Mouse (Mus musculus) adipocyte (in vitro differentiated cells): Measurements from ENCODE around the gene Mdm2.

Source experiments
- DNase-seq: peaks from one replicate; pipeline ENCODE4 v3.0.0-alpha.2; 2016; ENCODE audit warnings: low spot score

Gene Mdm2

DNA sequence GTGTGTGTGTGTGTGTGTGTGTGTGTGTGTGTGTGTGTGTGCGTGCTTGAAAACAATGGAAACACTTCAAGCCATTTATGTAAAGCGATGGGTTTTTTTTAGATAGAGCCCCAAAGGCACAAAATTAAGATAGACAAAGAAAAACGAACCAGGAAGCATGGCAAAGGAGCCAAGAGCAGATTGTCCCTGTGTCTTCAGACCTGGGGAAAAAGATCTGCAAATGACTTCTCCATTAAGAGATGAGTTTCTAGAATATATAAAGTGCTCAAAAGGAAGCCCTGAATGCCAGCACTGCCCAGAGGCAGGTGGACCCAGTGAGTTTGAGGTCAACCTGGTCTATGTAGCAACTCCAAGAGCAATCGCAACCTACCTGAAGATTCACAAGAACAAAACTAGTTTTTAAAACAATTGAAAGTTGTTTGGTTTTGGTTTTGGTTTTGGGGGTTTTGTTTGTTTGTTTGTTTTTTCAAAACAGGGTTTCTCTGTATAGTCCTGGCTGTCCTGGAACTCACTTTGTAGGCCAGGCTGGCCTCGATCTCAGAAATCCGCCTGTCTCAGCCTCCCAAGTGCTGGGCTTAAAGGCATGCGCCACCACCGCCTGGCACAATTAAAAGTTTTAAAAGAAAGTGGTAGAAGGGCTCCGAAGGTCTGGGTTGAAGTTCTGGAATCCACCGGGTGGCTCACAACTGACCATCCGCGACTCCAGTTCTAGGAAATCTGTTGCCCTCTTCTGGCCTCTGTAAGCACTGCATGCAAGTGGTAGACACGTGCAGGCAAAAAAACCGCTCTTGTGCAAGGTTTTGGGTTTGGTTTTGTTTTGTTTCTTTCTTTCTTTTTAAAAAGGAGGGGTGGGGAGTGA, 28.3 kb downstream of the Mdm2 start:
- peak; percentile 96 for DNase-seq

DNA sequence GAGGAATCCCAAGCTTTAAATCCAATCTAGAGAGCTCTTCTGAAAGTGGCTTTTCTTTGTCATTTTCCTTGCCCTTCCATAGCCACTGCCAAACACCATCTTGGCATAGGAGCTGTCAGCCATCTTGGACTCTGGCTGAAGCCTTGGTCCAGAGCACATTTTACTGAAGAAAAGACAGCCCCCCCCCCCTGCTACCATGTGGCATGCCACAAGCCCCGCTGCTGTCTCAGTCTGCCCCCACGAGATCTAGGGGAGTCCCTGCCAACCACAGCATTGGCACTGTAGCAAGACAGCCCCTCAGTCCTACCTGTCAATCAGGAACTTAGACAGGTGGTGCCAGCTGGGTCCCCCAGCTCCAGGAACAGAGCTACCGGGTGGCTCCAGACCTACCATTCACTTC, 29.0 kb downstream of the Mdm2 start:
- peak; percentile 95 for DNase-seq

DNA sequence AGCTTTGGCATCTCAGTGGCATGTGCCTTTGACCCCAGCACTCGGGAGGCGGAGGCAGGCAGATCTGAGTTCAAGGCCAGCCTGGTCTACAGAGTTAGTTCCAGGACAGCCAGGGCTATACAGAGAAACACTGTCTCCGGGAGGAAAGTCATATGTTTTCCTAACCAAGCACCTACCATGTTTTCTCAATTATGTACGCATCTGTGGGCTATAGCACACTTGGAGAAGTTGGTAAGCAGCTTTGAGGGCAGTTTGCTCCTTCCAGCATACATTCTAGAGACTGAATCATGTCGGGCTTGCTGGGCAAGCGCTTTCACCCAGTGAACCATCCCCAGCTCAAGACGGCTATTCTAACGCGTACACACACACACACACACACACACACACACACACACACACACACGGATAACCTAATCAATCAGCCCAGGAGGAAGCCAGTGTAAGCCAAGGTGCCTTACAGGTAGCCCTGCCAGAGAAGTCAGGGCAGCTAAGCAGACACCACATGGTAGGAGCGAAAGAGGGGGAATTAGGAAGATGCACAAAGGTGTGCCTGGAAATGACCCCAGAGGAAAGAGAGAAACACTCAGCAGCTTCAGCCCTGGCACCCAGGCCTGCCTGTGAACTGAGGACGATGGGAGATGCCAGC, 29.6 kb downstream of the Mdm2 start:
- peak; percentile 96 for DNase-seq

DNA sequence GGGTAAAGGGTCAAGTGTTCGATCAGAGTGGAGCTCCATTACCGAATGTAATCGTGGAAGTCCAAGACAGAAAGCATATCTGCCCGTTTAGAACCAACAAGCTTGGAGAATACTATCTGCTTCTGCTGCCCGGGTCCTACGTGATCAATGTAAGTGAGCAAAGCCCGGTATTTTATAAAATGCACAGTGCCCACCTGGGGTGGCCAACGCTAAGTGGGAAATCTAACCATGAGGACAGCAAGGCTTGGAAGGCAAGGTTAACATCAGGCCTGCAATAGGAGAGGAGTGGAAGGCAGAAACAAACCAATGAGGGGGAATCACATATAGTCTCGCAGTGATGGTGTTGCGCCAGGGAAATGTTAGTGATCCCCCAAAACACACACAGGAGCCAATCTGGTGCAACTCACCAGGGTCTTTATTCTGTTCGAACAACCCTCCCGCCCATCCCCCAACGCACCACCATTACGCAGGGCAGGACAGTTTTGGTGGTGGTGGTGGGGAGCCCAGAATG, 30.5 kb downstream of the Mdm2 start:
- peak; percentile 95 for DNase-seq

DNA sequence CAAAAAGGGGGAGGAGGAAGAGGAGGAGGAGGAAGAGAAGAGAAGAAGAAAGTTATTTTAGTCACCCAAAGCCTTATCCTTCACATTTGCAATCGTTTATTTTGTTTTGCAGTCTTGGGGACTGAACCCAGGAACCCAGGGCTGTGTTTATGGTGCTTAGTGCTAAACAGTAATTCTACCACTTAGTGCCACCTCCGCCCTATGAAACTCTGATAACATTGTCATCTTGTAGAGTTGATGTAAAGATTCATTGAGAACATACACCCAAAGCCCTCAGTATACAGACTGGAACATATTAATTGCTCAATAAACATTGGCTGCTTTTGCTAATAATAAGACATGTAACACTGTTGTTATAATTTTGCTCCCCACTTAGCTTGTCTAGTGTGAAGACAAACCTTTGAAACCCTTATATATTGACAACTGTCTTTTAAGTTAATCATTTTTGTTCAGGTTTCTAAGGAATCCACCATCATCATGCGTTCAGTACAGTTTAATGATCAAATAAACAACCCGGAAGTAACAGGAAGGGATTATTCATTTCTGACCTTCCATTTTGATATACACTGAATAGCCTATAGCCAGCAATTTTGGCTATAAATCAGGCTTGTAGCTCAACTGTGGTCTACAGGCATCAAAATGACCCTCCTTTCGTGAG, 31.4 kb downstream of the Mdm2 start:
- peak; percentile 96 for DNase-seq

DNA sequence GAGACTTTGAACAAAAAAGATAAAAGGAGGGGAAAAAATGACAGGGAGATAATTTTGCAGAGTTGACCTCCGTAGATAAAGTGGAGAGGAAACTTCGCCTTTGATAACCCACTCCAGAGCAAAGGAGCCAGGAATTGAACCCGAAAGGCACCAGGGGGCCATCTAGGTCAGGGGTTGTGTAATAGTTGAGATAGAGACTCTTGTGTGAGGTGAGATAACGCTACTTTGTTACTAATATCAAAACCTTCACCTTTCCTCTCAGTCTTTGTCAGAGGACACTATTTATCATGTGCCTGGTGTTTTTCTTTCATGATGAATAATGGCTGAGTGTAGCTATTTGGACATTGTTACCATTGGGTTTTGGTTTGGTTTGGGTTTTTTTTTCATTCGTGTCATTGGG, 32.2 kb downstream of the Mdm2 start:
- DNase-seq = no peak

DNA sequence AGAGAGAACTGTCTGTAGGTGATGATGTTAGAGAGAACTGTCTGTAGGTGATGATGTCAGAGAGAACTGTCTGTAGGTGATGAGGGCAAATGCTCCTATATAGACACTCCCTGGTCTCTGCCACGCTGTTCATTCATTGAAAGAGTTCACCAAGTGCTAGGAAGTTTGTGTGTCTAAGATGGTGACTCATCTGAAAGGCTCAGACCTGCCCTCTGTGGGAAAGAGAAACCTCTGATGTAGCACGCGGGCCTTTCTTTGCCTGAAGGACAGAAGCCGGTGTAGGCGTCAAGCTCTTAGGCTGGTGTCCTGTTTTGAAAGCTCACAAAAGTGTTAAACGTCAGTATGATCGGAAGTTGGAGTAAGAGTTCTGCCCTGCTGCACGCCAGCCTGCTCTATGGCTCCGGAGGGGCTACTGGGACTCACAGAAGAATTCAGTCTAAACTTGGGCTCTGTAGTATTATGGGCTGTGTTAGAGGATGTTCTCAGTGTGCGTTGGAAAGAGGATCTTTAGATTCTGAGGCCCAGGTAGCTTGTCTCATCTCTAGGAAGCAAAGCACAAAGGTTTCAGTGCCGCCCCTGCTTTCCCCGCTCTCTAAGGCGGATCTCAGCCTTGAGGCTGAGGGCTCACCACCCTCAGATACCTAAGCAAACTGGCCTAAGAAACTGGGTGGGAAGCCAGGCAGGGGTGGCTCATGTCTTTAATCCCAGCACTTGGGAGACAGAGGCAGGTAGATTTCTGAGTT, 32.9 kb downstream of the Mdm2 start:
- DNase-seq = peak; percentile 96

DNA sequence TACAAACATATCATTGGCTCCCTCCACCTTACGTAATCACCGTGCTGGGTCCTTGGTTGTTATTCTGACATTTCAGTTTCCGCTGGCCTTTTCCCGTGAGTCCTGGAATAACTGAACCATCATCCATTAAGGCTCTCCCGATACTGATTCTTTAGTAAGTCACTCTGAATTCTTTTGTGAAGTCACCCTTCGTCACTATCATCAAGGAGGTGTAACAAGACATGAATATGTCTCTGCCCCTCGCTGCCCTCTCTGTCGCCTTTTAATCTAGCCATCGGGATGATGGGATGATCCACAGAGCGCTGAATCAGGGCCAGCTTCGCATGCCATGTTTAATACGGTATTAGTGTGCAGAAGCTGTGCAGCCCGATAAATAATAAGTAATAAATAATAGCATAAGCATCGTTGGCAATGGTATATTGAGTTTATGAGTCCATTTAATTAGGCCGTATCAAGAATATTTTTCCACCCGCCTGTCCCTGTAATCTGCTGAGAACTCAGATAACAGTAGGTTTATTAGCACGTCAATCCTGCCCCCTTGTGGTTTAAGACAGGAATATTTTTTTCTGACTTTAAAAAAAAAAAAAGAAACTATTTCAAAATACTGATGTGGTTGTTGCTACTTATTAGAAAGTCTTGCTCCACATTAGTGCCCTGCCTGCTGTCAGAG, 33.8 kb downstream of the Mdm2 start:
- no peak for DNase-seq

DNA sequence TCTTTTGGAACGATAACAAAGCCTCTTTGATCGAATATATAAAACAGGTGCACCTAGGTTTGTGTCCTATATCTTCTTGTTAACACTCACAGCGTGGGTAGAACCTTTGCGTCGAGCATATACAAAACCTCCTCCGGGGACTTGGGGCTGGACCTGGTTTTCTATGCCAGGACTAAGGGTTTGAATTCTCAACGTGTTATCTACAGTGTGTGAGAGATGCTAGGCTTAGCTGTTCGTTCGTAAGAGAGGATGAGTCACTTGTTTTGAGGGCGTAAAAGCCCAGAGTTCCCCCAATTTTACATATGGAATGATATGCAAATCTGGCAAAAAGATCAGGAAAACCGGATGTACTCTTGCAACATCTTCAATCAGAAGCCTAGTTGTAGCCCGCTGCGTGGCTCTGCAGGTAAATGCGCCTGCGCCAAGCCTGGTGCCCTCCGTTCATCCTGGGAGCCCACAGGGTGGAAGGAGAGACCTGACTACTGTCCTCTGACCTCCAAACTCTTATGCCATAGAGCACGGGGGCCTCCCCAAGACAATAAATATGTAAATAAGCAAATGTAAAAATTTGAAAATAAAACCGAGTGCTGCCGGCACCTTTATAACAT, 34.4 kb downstream of the Mdm2 start:
- DNase-seq = peak; percentile 96

DNA sequence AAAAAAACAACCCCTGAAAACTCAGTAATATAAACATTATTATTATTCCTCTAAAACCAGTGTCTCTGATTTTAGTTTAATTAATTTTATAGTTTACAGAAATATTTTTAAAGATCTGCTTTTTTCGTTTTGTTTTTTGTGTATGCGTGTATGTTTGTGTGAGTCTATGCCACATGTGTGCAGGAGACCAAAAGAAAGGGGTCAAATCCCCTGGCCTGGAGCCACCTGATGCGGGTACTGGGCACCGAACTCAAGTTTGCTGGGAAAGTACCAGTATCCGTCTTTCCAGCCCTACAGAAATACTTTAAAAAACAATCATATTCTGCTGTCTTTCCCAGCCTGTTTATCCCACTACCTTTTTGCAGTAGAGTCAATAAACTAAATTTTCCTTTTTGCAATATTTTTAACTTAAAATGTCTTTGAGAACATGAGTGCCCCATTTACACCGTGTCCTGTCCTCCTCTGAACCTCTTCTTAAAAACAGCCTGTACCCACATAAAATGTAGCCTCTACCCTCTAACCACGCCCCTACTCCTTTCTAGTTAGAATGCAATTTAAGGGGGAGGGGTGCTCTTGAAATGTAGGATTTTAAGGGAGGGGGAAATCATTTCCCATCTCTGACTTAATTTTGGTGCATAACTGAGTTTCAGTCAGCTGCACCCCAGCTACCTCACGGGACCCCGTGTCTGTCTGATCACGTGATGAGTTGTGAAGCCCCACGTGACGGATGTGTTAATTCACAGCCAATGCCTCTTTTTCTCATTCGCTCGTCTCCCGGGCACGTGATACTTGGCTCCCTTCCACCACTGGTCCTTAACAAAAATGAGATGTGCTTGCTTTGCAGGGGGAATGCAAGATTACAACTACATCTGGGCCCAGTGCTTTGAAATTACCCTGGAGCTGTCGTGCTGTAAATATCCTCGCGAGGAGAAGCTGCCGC, 35.2 kb downstream of the Mdm2 start:
- DNase-seq = peak; percentile 96

DNA sequence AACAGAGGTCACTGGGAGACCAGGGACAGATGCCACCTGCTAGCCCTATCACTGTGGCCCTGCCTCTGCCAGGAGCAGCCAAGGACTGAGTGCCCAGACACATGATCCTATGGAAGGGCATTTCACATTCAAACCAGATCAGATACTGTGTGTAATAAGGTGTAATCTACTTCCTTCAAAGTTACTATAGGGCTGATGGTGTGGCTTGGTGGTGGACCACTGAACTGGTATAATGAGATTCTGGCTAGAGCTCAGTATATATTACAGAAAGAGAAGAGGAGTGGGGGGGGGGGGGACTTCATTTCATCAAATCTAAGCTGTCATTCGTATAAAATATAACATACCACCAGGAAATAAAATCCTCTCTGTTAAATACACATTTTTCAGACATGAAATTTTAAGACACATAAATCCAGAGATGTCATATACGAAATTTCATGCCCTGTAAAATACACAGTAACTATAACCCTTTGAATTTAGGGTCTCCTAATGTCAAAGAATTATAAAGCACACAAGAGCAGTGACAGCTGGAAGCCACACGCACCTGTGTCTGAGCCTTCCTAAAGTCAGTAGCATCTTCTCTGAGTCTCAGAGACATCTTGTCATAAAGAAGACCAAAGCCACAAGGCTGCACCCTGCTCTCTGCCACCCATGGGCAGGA, 36.1 kb downstream of the Mdm2 start:
- DNase-seq = peak; percentile 96

DNA sequence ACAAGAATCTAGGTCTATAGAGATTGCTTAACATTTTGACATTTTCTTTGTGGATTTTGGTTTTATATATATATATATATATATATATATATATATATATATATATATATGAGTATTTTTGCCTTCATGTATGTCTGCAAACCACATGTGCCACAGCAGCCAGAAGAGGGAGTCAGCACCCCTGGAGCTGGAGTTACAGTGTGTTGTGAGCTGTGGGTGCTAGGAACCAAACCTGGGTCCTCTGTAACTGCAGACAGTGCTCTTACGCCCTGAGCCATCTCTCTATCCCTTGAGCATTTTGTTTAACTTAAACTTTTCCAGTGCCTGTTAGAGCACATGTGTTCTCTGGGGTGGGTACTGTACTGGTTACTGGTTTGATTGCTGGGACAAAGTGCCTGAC, 36.6 kb downstream of the Mdm2 start:
- DNase-seq = peak; percentile 96

DNA sequence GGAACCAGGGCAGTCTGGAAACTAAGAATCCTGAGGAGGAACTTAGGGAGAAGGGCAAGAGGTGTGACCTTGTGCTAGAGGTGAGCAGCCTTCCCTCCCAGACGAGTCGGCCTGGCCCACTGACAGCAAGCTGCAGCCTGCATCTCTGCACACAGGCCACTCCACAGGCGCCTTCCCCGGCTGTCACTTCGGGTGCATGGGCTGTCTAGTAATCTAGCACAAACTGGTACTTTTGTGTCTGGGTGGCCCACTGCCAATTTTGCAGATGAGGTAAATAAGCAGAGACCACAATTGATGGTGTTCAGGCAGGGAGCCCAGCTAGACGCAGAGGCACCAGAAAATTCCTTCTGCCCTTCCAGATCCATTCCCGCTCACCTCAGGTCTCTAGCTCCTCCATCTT, 37.9 kb downstream of the Mdm2 start:
- DNase-seq = no peak

DNA sequence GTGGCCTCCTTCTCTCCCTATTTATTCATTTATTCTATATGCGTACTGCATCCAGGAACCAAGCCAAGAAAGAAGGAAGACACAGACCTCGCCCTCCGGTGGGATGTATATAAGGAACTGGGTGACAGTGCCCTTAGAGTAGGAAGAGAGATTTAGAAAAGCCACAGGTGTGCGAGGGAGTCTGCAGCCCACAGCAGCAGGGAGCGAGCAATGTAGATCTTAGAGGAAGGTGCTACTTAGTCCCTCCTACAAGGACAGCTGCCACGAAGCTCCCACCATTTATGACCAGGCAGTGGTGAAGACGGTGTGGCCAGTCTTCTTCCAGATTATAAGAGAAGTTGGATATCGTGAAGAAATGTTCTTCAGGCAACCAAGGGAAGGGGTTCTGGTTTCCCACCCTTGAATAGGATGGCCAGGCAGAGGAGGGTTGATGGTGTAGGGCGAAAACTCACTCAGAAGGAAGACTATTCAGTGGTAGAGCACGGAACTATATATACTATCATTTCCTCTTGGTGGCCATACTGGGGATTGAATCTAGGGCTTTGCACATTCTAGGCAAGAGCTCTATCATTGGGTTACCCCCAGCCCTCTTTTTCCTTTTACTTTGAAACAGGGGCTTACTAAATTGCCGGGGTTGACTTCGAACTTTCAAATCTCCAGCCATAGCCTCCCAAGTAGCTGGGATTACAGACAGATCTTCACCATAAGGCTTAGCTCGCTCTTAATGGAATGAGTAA, 38.5 kb downstream of the Mdm2 start:
- peak; percentile 96 for DNase-seq

DNA sequence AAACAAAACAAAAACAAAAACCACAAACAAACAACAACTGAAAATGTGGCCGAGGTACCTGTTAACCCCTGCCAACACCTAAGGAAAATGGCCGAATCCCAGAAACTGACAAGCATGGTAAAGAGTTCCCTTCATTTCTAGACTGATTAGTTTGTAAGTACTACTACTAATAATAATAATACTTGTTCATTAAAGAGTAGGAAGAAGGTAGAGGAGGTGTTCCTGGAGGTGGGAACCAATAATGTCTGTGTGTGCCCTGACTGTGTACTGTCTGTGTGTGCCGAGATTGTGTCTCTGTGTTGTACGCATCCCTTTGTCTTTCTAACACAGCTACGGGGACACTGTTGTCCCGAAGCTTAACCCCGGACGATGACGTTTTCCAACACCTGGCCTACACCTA, 39.3 kb downstream of the Mdm2 start:
- DNase-seq = no peak

DNA sequence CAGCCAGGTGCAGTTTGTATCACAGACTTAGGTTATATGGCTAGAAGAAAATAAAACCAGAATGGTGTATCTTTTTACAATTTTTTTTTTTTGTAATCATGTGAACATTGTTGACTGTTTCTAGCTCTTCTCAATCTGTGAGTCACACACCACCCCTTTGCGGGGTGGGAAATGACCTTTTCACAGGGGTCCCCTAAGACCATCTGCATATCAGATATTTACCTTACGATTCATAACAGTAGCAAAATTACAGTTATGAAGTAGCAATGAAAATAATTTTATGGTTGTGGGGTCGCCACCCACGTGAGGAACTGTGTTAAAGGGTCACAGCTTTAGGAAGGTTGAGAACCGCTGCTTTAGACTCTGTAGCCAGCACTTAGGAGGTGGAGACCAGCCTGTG, 39.8 kb downstream of the Mdm2 start:
- DNase-seq = no peak

DNA sequence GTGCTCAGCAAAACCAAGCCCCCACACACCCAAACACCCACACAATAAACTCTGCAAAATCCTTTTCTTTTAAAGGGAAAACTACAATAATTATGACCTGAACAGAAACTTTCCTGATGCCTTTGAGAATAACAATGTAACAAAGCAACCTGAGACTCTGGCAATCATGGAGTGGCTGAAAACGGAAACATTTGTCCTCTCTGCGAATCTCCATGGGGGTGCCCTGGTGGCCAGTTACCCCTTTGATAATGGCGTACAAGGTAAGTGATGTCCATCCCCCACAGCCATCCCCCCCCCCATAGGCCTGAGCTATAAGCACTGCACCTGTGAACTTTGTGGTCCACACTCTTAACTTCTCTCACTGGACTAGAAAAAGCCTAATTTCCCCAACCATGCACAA, 40.5 kb downstream of the Mdm2 start:
- DNase-seq = no peak

DNA sequence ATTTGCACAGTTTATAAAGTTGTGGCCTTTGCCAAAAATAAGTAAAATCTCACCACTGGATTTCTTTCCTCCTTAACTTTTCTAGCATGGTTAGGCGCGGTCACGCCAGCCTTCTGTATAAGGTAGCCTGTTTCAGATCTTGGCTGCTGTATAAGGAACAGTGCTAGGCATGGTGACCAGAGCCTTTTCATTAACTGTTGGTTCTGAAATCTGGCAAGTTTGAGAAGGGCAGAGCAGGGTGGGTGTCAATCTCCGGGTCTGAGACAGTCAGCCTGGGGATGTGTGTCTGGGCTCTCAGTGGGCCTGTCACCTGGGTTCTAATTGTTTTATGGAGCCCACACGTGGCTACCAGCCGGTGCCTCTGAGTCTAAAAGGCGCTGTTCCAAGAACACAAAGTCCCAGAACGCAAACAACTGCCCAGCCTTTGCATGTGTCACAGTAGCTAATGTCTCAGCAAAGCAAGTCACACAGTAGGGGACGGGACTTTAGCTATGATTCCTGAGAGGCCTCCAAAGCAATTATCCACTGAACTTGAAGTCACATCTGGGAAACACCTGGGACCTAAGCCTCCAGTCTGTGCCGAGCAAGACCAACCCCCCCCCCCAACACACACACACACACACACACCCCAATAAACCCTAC, 41.0 kb downstream of the Mdm2 start:
- DNase-seq = no peak
